Mouse (Mus musculus) liver, postnatal 0 days (tissue): ENCODE data around the gene Haus3.

Experiments used
- CTCF ChIP-seq: sonication (generic); IDR thresholded peaks from 2 replicates; pipeline ENCODE4 v1.5.1; 2016; ENCODE audit warnings: antibody characterized with exemption, low read depth
- EP300 ChIP-seq: IDR thresholded peaks from 2 replicates; pipeline ENCODE4 v1.6.1; 2016; ENCODE audit warnings: antibody characterized with exemption, low read depth, mild to moderate bottlenecking

DNA sequence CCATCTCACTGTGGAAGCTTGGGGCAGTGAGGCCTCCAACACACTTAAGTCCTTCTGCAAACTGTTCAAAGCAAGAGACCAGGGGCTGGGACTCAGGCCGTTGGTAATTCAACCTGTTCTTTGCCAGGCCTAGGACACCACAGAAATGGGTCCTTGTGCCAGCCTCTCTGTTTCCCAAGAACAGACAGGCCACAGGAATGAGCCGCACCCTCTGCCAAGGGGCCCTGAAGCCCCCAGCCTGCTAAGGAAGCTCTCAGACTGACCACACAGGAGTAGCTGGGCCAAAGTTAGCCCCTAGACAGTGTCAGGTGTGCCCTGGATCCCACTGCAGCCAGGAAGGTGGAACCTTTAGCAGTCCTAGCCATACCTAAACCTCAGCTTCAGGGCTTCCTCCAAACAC is 17.1 kb upstream of the Haus3 start:
- TF ChIP-seq CTCF (no peak), EP300 (no peak)
